Mouse (Mus musculus): Measurements from ENCODE around the gene BC029722. TPM values are rescaled to one million over a fixed set of nuclear protein-coding genes. Genes with fewer than 3 reads are reported as not detected.
A peak's percentile ranks its signal among the peaks of the same experiment; 100 is the strongest.

BC029722 gene
- polyA plus RNA-seq, 1 experiment, result 32.2 TPM

DNA sequence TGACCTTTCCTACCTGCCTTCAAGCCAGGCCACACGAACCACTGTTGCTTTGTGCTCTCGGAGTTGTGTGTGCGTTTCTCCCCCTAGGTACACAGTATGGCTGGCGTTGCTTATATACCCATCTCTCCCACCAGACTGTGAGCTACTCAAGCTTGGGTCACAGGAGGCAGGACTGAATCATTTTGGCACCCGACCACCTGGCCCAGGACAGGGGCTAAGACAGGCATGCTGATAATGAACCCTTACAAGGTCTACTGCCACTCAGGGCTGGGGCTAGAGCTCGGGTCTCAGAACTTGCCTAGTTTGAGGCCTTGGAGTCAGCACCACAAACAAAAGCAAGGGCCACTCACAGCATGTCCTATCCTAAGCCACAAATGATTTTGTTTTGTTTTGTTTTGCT is 42.4 kb upstream of the BC029722 start:
- Histone ChIP-seq H3K36me3 (ENCODE audit: control insufficient read depth, insufficient read depth) (no peaks in the 10 kb centered on the region), H3K27me3 (ENCODE audit: control insufficient read depth, insufficient read depth, insufficient read length) (no peaks in the 10 kb centered on the region)

DNA sequence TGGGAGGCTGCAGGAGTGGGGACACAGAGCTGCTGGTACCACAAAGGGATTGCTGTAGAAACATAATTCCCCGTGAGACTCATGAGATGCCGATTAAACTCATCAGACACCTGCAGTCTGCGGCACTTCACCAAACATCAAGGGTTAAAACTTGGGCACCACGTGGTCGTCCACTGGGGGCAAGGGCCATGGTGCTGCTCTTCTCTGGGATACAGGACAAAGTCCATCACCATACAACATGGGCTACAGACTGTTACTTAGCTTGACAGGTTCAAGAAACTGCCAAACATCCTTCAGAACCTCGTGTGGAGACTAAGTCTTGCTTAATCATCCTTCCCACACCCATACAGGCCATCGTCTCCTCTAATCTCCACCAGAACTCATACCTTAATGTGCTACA is 40.9 kb upstream of the BC029722 start:
- Histone ChIP-seq H3K79me2 (ENCODE audit: control insufficient read depth, insufficient read depth) (no peaks in the 10 kb centered on the region), H3K27me3 (ENCODE audit: control insufficient read depth, insufficient read depth, insufficient read length) (no peaks in the 10 kb centered on the region), H3ac (ENCODE audit: control insufficient read depth, insufficient read length) (no peak overlapping the region), H3K36me3 (ENCODE audit: control insufficient read depth, insufficient read depth) (no peaks in the 10 kb centered on the region), H3K4me2 (ENCODE audit: low read depth) (no peak overlapping the region), H3K4me3 (no peak overlapping the region)
- TF ChIP-seq POLR2AphosphoS2 (IDR thresholded peaks at IDR 0.05; ENCODE audit: insufficient read length, low read depth) (no peak), TCF3 (IDR thresholded peaks at IDR 0.05; ENCODE audit: insufficient read length, low read depth) (no peak), MYOD1 (IDR thresholded peaks at IDR 0.05; ENCODE audit: control insufficient read depth in 1 of 3, insufficient read length in 2 of 3, low read depth in 2 of 3) (no peak), MAX (IDR thresholded peaks at IDR 0.05; ENCODE audit: low read depth) (no peak), SRF (IDR thresholded peaks at IDR 0.05; ENCODE audit: control insufficient read depth, insufficient read length, low read depth) (no peak), E2F4 (IDR thresholded peaks at IDR 0.05; ENCODE audit: insufficient read depth) (no peak), REST (IDR thresholded peaks at IDR 0.05; ENCODE audit: insufficient read depth, insufficient read length) (no peak), POLR2A (IDR thresholded peaks at IDR 0.05; ENCODE audit: insufficient read length, low read depth) (no peak), TCF12 (IDR thresholded peaks at IDR 0.05; ENCODE audit: insufficient read depth, poor library complexity, severe bottlenecking) (no peak), MYOG (IDR thresholded peaks at IDR 0.05; ENCODE audit: control insufficient read depth in 1 of 3, insufficient read depth in 1 of 3, insufficient read length in 2 of 3, low read depth in 2 of 3) (no peak), USF1 (IDR thresholded peaks at IDR 0.05; ENCODE audit: low read depth) (no peak), CEBPB (IDR thresholded peaks at IDR 0.05; ENCODE audit: insufficient read depth, poor library complexity, severe bottlenecking) (no peak)

More for the DNA sequence above, 42.4 kb upstream of the BC029722 start:
- Histone ChIP-seq H3K4me2 (ENCODE audit: low read depth) (no peak overlapping the region), H3ac (ENCODE audit: control insufficient read depth, insufficient read length) (no peak overlapping the region), H3K4me3 (no peak overlapping the region), H3K79me2 (ENCODE audit: control insufficient read depth, insufficient read depth) (no peaks in the 10 kb centered on the region)
- no peak for TF ChIP-seq POLR2A (IDR thresholded peaks at IDR 0.05; ENCODE audit: insufficient read length, low read depth)
- no peak for TF ChIP-seq POLR2AphosphoS2 (IDR thresholded peaks at IDR 0.05; ENCODE audit: insufficient read length, low read depth)
- no peak for TF ChIP-seq MAX (IDR thresholded peaks at IDR 0.05; ENCODE audit: low read depth)
- no peak for TF ChIP-seq E2F4 (IDR thresholded peaks at IDR 0.05; ENCODE audit: insufficient read depth)

DNA sequence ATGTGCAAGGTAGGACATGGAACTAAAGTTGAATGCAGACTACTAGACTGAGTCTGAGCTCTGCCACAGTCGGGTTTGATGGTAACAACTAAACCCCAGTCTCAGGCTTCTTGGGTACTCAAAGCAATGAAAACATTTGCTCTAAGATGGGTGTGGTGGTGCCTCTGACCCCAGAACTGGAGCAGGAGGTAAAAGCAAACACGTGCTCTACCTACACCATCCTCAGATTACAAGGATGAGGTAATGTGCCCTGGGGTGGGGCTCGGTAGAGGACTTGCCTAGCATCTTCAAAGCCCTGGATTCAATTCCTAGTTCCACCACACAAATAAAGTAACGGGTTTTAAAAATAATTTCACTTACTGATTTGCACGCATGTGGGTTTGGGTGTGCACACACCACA is 33.3 kb upstream of the BC029722 start:
- TF ChIP-seq MAX (IDR thresholded peaks at IDR 0.05; ENCODE audit: low read depth), result no peak
- no peak for TF ChIP-seq SRF (IDR thresholded peaks at IDR 0.05; ENCODE audit: control insufficient read depth, insufficient read length, low read depth)
- TF ChIP-seq POLR2A (IDR thresholded peaks at IDR 0.05; ENCODE audit: insufficient read length, low read depth), result no peak
- no peak for TF ChIP-seq REST (IDR thresholded peaks at IDR 0.05; ENCODE audit: insufficient read depth, insufficient read length)
- TF ChIP-seq TCF12 (IDR thresholded peaks at IDR 0.05; ENCODE audit: insufficient read depth, poor library complexity, severe bottlenecking), result no peak
- no peak for TF ChIP-seq USF1 (IDR thresholded peaks at IDR 0.05; ENCODE audit: low read depth)
- TF ChIP-seq MYOD1 (IDR thresholded peaks at IDR 0.05; ENCODE audit: control insufficient read depth in 1 of 3, insufficient read length in 2 of 3, low read depth in 2 of 3), result no peak
- TF ChIP-seq E2F4 (IDR thresholded peaks at IDR 0.05; ENCODE audit: insufficient read depth), result no peak
- no peak for TF ChIP-seq MYOG (IDR thresholded peaks at IDR 0.05; ENCODE audit: control insufficient read depth in 1 of 3, insufficient read depth in 1 of 3, insufficient read length in 2 of 3, low read depth in 2 of 3)
- no peak for TF ChIP-seq POLR2AphosphoS2 (IDR thresholded peaks at IDR 0.05; ENCODE audit: insufficient read length, low read depth)
- no peak for TF ChIP-seq TCF3 (IDR thresholded peaks at IDR 0.05; ENCODE audit: insufficient read length, low read depth)
- no peak for TF ChIP-seq CEBPB (IDR thresholded peaks at IDR 0.05; ENCODE audit: insufficient read depth, poor library complexity, severe bottlenecking)

DNA sequence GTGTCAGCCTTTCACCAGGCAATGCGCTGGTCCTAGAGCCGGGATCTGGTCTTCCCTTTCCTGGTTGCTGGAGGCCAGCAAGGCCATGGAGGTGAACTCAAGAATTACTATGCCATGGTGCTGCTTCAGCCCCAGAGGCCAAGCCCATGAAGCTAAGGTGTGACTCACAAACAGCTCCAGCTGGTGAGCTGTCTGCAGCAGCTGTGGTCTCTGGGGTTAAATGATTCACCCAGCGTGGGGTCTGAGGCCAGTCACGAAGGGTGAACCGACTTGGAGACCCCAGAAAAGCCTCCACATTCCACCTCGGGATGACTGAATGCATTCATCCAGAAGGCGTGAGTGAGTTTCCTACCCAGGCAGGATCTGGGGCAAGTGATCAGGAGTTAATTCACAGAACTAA is 30.9 kb upstream of the BC029722 start:
- TF ChIP-seq CEBPB (IDR thresholded peaks at IDR 0.05; ENCODE audit: insufficient read depth, poor library complexity, severe bottlenecking), result no peak
- peak; percentile 76 for TF ChIP-seq TCF3 (IDR thresholded peaks at IDR 0.05; ENCODE audit: insufficient read length, low read depth)
- TF ChIP-seq TCF12 (IDR thresholded peaks at IDR 0.05; ENCODE audit: insufficient read depth, poor library complexity, severe bottlenecking), result peak; percentile 85
- TF ChIP-seq USF1 (IDR thresholded peaks at IDR 0.05; ENCODE audit: low read depth), result no peak
- TF ChIP-seq MYOG (IDR thresholded peaks at IDR 0.05; ENCODE audit: control insufficient read depth in 1 of 3, insufficient read depth in 1 of 3, insufficient read length in 2 of 3, low read depth in 2 of 3), result peak; percentile 69 to 90 (median 75)
- TF ChIP-seq SRF (IDR thresholded peaks at IDR 0.05; ENCODE audit: control insufficient read depth, insufficient read length, low read depth), result no peak
- no peak for TF ChIP-seq POLR2AphosphoS2 (IDR thresholded peaks at IDR 0.05; ENCODE audit: insufficient read length, low read depth)
- TF ChIP-seq E2F4 (IDR thresholded peaks at IDR 0.05; ENCODE audit: insufficient read depth), result no peak
- no peak for TF ChIP-seq POLR2A (IDR thresholded peaks at IDR 0.05; ENCODE audit: insufficient read length, low read depth)
- TF ChIP-seq MYOD1 (IDR thresholded peaks at IDR 0.05; ENCODE audit: control insufficient read depth in 1 of 3, insufficient read length in 2 of 3, low read depth in 2 of 3), result peak in 2 of 3 experiments; percentile 89 to 93
- TF ChIP-seq MAX (IDR thresholded peaks at IDR 0.05; ENCODE audit: low read depth), result no peak
- Histone ChIP-seq H3K4me2 (ENCODE audit: low read depth) (peak overlapping the region; percentile 56), H3K27me3 (ENCODE audit: control insufficient read depth, insufficient read depth, insufficient read length) (no peaks in the 10 kb centered on the region), H3K4me3 (no peak overlapping the region), H3ac (ENCODE audit: control insufficient read depth, insufficient read length) (no peak overlapping the region), H3K79me2 (ENCODE audit: control insufficient read depth, insufficient read depth) (no peaks in the 10 kb centered on the region), H3K36me3 (ENCODE audit: control insufficient read depth, insufficient read depth) (peaks cover 15% of the 10 kb centered on the region)

More for the DNA sequence above, 33.3 kb upstream of the BC029722 start:
- Histone ChIP-seq H3ac (ENCODE audit: control insufficient read depth, insufficient read length) (no peak overlapping the region), H3K27me3 (ENCODE audit: control insufficient read depth, insufficient read depth, insufficient read length) (no peaks in the 10 kb centered on the region), H3K79me2 (ENCODE audit: control insufficient read depth, insufficient read depth) (no peaks in the 10 kb centered on the region), H3K4me2 (ENCODE audit: low read depth) (no peak overlapping the region), H3K4me3 (no peak overlapping the region), H3K36me3 (ENCODE audit: control insufficient read depth, insufficient read depth) (peaks cover 5% of the 10 kb centered on the region)

DNA sequence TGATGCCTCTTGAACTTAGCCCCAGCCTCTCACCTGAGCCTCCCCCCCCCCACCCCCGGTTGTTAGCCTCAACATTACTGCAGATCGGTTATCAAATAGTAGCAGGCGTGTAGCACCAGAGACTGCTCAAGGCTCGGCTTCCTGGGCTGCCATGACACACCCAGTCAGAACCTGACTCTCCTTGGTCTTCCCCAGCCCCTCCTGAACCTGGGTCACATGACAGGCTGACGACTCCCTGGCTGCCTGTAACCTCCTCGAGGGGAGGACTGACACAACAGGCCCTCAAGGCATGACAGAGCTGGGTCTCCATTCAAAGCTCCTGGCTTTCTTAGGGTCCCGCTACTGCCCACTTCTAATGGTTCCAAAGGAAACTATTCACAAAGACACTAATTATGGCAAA is 30.2 kb upstream of the BC029722 start:
- TF ChIP-seq CEBPB (IDR thresholded peaks at IDR 0.05; ENCODE audit: insufficient read depth, poor library complexity, severe bottlenecking), result no peak
- Histone ChIP-seq H3K79me2 (ENCODE audit: control insufficient read depth, insufficient read depth) (no peaks in the 10 kb centered on the region), H3K4me2 (ENCODE audit: low read depth) (peak overlapping the region; percentile 56), H3K4me3 (no peak overlapping the region), H3K27me3 (ENCODE audit: control insufficient read depth, insufficient read depth, insufficient read length) (no peaks in the 10 kb centered on the region), H3ac (ENCODE audit: control insufficient read depth, insufficient read length) (no peak overlapping the region), H3K36me3 (ENCODE audit: control insufficient read depth, insufficient read depth) (peaks cover 18% of the 10 kb centered on the region)
